ENCODE assay signal across 11 mouse cellular contexts in genomic region chr10:70039871-70040291, GRCm38 (mm10). TPM values are rescaled to one million over a fixed set of nuclear protein-coding genes. Genes with fewer than 3 reads are reported as not detected.
DNase-seq lines count a peak whose midpoint lies in the region; ATAC-seq lines count a peak whose summit lies in the region.
"Had no signal": no experiment of that assay in that cellular context is flagged by ENCODE, and none has a peak within 500 bp of the region (broad histone marks: within the 10 kb centered on the region; RNA-seq: fewer than 3 reads in every experiment).

No protein-coding gene starts in this region.

- no peaks in the 10 kb centered on the region for H3K36me3 ChIP-seq in kidney, embryonic 14.5 days (ENCODE audit: control insufficient read depth, insufficient read depth, low read length)
- H3K36me3 ChIP-seq in intestine, embryonic 15.5 days, result no peaks in the 10 kb centered on the region
- H3K36me3 ChIP-seq: limb, embryonic 13.5 days had no signal

- peak; percentile 46; the same call in 1 of the 2 replicates for ATAC-seq in kidney, embryonic 14.5 days (ENCODE audit: low FRiP score, low TSS enrichment)
- ATAC-seq in activated CD4-positive, CD25-positive, alpha-beta regulatory T cell, adult 4 months, result peak; percentile 88
- ATAC-seq in megakaryocyte, adult 5-6 weeks (ENCODE audit: poor library complexity, severe bottlenecking), result peak; percentile 52
- ATAC-seq in intestine, embryonic 15.5 days, result no peak

- no peak for DNase-seq in kidney, postnatal 25 days
- peak; percentile 34 to 35 for DNase-seq in thymus, postnatal 10 days (ENCODE audit: low spot score in 2 of 2)
- DNase-seq in liver, result no peak
- no peak for DNase-seq in adrenal gland, postnatal 25 days
- DNase-seq: adrenal gland, postnatal 36 days; kidney, adult 9 months had no signal

- no peak overlapping the region; the same call in 1 of the 2 replicates for H3K4me2 ChIP-seq in kidney, embryonic 14.5 days (replicated peaks; ENCODE audit: low read depth, low read length)
- H3K4me2 ChIP-seq in intestine, embryonic 15.5 days (replicated peaks), result no peak overlapping the region
- H3K4me2 ChIP-seq: limb, embryonic 13.5 days had no signal

- H3K27me3 ChIP-seq in kidney, embryonic 14.5 days (ENCODE audit: control insufficient read depth, insufficient read depth, low read length), result no peaks in the 10 kb centered on the region
- H3K27me3 ChIP-seq in intestine, embryonic 15.5 days (replicated peaks), result no peaks in the 10 kb centered on the region
- H3K27me3 ChIP-seq: limb, embryonic 13.5 days had no signal

- 42% methylated on average over 17 of the region's 17 CpGs for WGBS in kidney, embryonic 14.5 days
- WGBS in intestine, embryonic 15.5 days, result 72% methylated on average over 17 of the region's 17 CpGs

- H3K4me1 ChIP-seq in kidney, embryonic 14.5 days (ENCODE audit: control insufficient read depth, insufficient read depth, low read length), result no peaks in the 10 kb centered on the region
- no peaks in the 10 kb centered on the region for H3K4me1 ChIP-seq in intestine, embryonic 15.5 days (replicated peaks)
- H3K4me1 ChIP-seq: limb, embryonic 13.5 days had no signal

- no peaks in the 10 kb centered on the region for H3K9me3 ChIP-seq in kidney, embryonic 14.5 days (ENCODE audit: control insufficient read depth, low read length)
- no peaks in the 10 kb centered on the region for H3K9me3 ChIP-seq in intestine, embryonic 15.5 days
- H3K9me3 ChIP-seq: limb, embryonic 13.5 days had no signal

- no peak overlapping the region for H3K27ac ChIP-seq in kidney, embryonic 14.5 days (ENCODE audit: low read depth, low read length)
- no peak overlapping the region for H3K27ac ChIP-seq in intestine, embryonic 15.5 days
- H3K27ac ChIP-seq: limb, embryonic 13.5 days had no signal

- no peak overlapping the region for H3K4me3 ChIP-seq in kidney, embryonic 14.5 days (ENCODE audit: low read length)
- no peak overlapping the region for H3K4me3 ChIP-seq in intestine, embryonic 15.5 days (replicated peaks)
- H3K4me3 ChIP-seq: limb, embryonic 13.5 days had no signal

- no peak overlapping the region for H3K9ac ChIP-seq in kidney, embryonic 14.5 days (ENCODE audit: low read depth, low read length)
- H3K9ac ChIP-seq in intestine, embryonic 15.5 days, result no peak overlapping the region
- H3K9ac ChIP-seq: limb, embryonic 13.5 days had no signal

RNA-seq across cellular contexts. Expression of gene Ccdc6, which starts 57.0 kb away (rescaled TPM):
- 36.4 and 39.6 TPM in 2 replicates for polyA plus RNA-seq in kidney, embryonic 14.5 days (2014; fragmentation: Nextera tagmentation; extraction: Ambion mirVana)
- polyA plus RNA-seq in activated CD4-positive, CD25-positive, alpha-beta regulatory T cell, adult 4 months (2017; shearing (Covaris generic)), result 10 to 100 TPM; 26.0 to 27.6 TPM
- total RNA-seq in megakaryocyte, adult 5-6 weeks (2015), result 11.9 and 15.7 TPM in 2 replicates
- 10.3 and 13.2 TPM in 2 replicates for total RNA-seq in megakaryocyte, adult 5-6 weeks (2017)
- 50.0 and 67.8 TPM in 2 replicates for total RNA-seq in adrenal gland, postnatal 25 days (2021)
- 13.5 and 14.0 TPM in 2 replicates for polyA plus RNA-seq in intestine, embryonic 15.5 days (2015; fragmentation: Nextera tagmentation; extraction: Ambion mirVana)

Comparison
In these comparisons a context has a peak if more than half of its experiments do, and no peak if none do; other contexts are left out.
1. DNase-seq: peak in thymus, postnatal 10 days (2 of 2); none in kidney, postnatal 25 days (0 of 2), liver (single experiment) and adrenal gland, postnatal 25 days (single experiment).